Mouse (Mus musculus): ENCODE results near the gene Mier3. TPM values are rescaled to one million over a fixed set of nuclear protein-coding genes. Genes with fewer than 3 reads are reported as not detected.

Mier3 gene
- polyA plus RNA-seq, 1 experiment from 2014 or later, result 25.6 TPM

DNA sequence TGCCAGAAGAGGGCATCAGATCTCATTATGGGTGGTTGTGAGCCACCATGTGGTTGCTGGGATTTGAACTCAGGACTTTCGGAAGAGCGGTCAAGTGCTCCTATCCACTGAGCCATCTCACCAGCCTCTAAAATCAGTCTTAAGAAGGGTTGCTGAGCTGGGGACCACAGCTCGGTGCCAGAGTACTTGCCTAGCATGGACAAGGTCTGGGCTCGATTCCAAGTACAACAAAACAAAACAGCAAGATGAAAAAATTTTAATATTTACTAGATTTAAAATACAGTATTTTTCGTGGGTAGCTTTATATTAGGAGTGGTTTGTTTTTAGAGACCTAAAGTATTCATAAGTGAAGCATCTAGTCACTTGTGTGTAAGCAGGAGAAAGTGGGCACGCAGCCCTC is 72.5 kb downstream of the Mier3 start:
- WGBS, result 92% methylated on average over 6 of the region's 6 CpGs
- Histone ChIP-seq H3K4me3 (ENCODE audit: low read depth, low read length) (no peak overlapping the region), H3K4me1 (ENCODE audit: control insufficient read depth, insufficient read depth, low read length) (no peaks in the 10 kb centered on the region), H3K4me2 (no peak overlapping the region), H3K27me3 (ENCODE audit: control insufficient read depth, insufficient read depth, low read length) (no peaks in the 10 kb centered on the region), H3K9me3 (ENCODE audit: control insufficient read depth, low read length) (no peaks in the 10 kb centered on the region), H3K9ac (ENCODE audit: low read length) (no peak overlapping the region), H3K36me3 (ENCODE audit: control insufficient read depth, insufficient read depth, low read length) (peaks cover 27% of the 10 kb centered on the region), H3K27ac (ENCODE audit: low read depth, low read length) (no peak overlapping the region)
- no peak for DNase-seq (ENCODE audit: low spot score, missing footprints)
- ATAC-seq (ENCODE audit: low FRiP score), result no peak

DNA sequence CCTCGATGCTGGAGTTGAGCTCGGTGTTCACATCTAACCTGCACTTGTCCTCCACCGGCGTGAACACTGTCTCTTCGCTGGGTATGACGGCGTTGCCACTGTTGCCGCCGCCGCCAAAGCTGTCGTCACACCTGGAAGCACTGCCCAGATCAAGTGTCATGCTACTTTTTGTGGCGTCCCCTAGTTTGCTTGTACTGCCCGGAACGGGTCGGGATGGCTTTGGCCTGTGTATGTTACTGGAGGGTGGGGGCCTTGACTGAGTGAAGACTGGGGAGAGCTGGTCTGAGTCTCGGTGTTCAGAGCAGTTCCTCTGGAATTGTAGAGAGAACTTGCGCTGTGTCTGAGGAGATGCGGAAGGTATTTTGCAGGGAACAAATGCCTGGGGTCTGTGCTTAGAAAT is 74.6 kb downstream of the Mier3 start:
- H3K4me3 ChIP-seq (ENCODE audit: low read depth, low read length), result no peak overlapping the region
- peaks cover 27% of the 10 kb centered on the region for H3K36me3 ChIP-seq (ENCODE audit: control insufficient read depth, insufficient read depth, low read length)
- DNase-seq (ENCODE audit: low spot score, missing footprints) (no peak), ATAC-seq (ENCODE audit: low FRiP score) (no peak)
- WGBS, result 97% methylated on average over 18 of the region's 18 CpGs
- no peaks in the 10 kb centered on the region for H3K27me3 ChIP-seq (ENCODE audit: control insufficient read depth, insufficient read depth, low read length)
- no peak overlapping the region for H3K4me2 ChIP-seq
- H3K4me1 ChIP-seq (ENCODE audit: control insufficient read depth, insufficient read depth, low read length), result no peaks in the 10 kb centered on the region
- no peak overlapping the region for H3K9ac ChIP-seq (ENCODE audit: low read length)
- no peak overlapping the region for H3K27ac ChIP-seq (ENCODE audit: low read depth, low read length)
- no peaks in the 10 kb centered on the region for H3K9me3 ChIP-seq (ENCODE audit: control insufficient read depth, low read length)

DNA sequence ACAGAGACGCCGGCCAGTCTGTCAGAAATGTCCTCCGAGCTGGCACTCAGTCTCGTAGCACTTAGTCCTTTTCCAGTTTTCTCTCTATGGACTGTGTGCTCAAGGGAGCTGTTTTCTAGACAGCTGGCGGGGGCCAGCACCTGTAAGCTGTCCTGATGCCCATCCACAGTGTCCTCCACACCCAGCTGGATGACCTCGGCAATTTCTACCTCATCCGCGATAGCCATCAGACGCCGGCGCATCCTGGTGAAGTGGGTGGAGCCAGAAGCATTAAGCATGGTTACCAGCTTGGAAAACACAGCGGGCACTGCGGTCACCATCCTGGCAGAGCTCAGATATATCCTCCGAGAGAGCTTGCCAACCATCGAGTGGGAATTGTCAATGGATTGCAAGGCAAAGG is 75.2 kb downstream of the Mier3 start:
- no peaks in the 10 kb centered on the region for H3K4me1 ChIP-seq (ENCODE audit: control insufficient read depth, insufficient read depth, low read length)
- H3K27me3 ChIP-seq (ENCODE audit: control insufficient read depth, insufficient read depth, low read length), result no peaks in the 10 kb centered on the region
- no peak overlapping the region for H3K4me3 ChIP-seq (ENCODE audit: low read depth, low read length)
- H3K36me3 ChIP-seq (ENCODE audit: control insufficient read depth, insufficient read depth, low read length), result peaks cover 24% of the 10 kb centered on the region
- DNase-seq (ENCODE audit: low spot score, missing footprints) (no peak), ATAC-seq (ENCODE audit: low FRiP score) (no peak)
- no peak overlapping the region for H3K4me2 ChIP-seq
- H3K9me3 ChIP-seq (ENCODE audit: control insufficient read depth, low read length), result no peaks in the 10 kb centered on the region
- no peak overlapping the region for H3K27ac ChIP-seq (ENCODE audit: low read depth, low read length)
- H3K9ac ChIP-seq (ENCODE audit: low read length), result no peak overlapping the region
- 96% methylated on average over 15 of the region's 15 CpGs for WGBS

GRCm38 (mm10) chr13:111756986-111757385 is 76.2 kb downstream of the Mier3 start:
- no peak overlapping the region for H3K9ac ChIP-seq (ENCODE audit: low read length)
- H3K27me3 ChIP-seq (ENCODE audit: control insufficient read depth, insufficient read depth, low read length), result no peaks in the 10 kb centered on the region
- WGBS, result 97% methylated on average over 6 of the region's 6 CpGs
- DNase-seq (ENCODE audit: low spot score, missing footprints), result no peak
- peaks cover 23% of the 10 kb centered on the region for H3K36me3 ChIP-seq (ENCODE audit: control insufficient read depth, insufficient read depth, low read length)
- no peak overlapping the region for H3K4me2 ChIP-seq
- H3K4me3 ChIP-seq (ENCODE audit: low read depth, low read length), result no peak overlapping the region
- H3K27ac ChIP-seq (ENCODE audit: low read depth, low read length), result no peak overlapping the region
- H3K4me1 ChIP-seq (ENCODE audit: control insufficient read depth, insufficient read depth, low read length), result no peaks in the 10 kb centered on the region
- no peaks in the 10 kb centered on the region for H3K9me3 ChIP-seq (ENCODE audit: control insufficient read depth, low read length)
- ATAC-seq (ENCODE audit: low FRiP score), result no peak

GRCm38 (mm10) chr13:111762526-111762925 is 81.7 kb downstream of the Mier3 start:
- no peak for ATAC-seq (ENCODE audit: low FRiP score)
- WGBS, result 94% methylated on average over 12 of the region's 12 CpGs

More at GRCm38 (mm10) chr13:111762526-111762925, 81.7 kb downstream of the Mier3 start:
- Histone ChIP-seq H3K27ac (ENCODE audit: low read depth, low read length) (no peak overlapping the region), H3K4me3 (ENCODE audit: low read depth, low read length) (no peak overlapping the region), H3K9me3 (ENCODE audit: control insufficient read depth, low read length) (no peaks in the 10 kb centered on the region), H3K27me3 (ENCODE audit: control insufficient read depth, insufficient read depth, low read length) (no peaks in the 10 kb centered on the region), H3K4me2 (no peak overlapping the region), H3K4me1 (ENCODE audit: control insufficient read depth, insufficient read depth, low read length) (no peaks in the 10 kb centered on the region), H3K9ac (ENCODE audit: low read length) (no peak overlapping the region), H3K36me3 (ENCODE audit: control insufficient read depth, insufficient read depth, low read length) (peaks cover 6% of the 10 kb centered on the region; the same call in 1 of the 2 replicates)
- no peak for DNase-seq (ENCODE audit: low spot score, missing footprints)

Other genes with a start within 250 kb of the Mier3 start
- gene Gpbp1, start 190.9 kb upstream of the Mier3 start, polyA plus RNA-seq (2014; fragmentation: Nextera tagmentation; extraction: Ambion mirVana), result 153 and 159 TPM in 2 replicates
- gene Gm49496, start 131.0 kb upstream of the Mier3 start, polyA plus RNA-seq (2014; fragmentation: Nextera tagmentation; extraction: Ambion mirVana), result not detected in 2 replicates
- gene Gm10198, start 88.2 kb upstream of the Mier3 start, polyA plus RNA-seq (2014; fragmentation: Nextera tagmentation; extraction: Ambion mirVana), result not detected in 2 replicates
- 12.0 and 14.4 TPM in 2 replicates for gene Map3k1, start 128.0 kb downstream of the Mier3 start, polyA plus RNA-seq (2014; fragmentation: Nextera tagmentation; extraction: Ambion mirVana)